Mouse (Mus musculus) intestine, embryonic 14.5 days (tissue): ENCODE results near the gene Abcb9. TPM values are rescaled to one million over a fixed set of nuclear protein-coding genes. Genes with fewer than 3 reads are reported as not detected.

Experiments used
- ATAC-seq: fragments of 200-750 bp; cut with Nextera tagmentation; replicated peaks from 2 replicates; pipeline ENCODE4 v1.8.0; 2017; ENCODE audit warnings: low read depth, moderate number of reproducible peaks, moderate TSS enrichment, moderate library complexity; ENCODE audit not compliant: low FRiP score, low TSS enrichment
- DNase-seq: peaks from one replicate; pipeline ENCODE4 v3.0.0-alpha.2; 2018; ENCODE audit warnings: low spot score
- H3K27ac ChIP-seq: fragments of 300-500 bp; sonication (generic); 2 replicates; pipeline ENCODE4 v1.5.1; 2014; ENCODE audit warnings: low read depth, mild to moderate bottlenecking, control low read depth
- H3K27me3 ChIP-seq: fragments of 300-500 bp; sonication (generic); replicated peaks from 2 replicates; pipeline ENCODE4 v1.6.1; 2014; ENCODE audit warnings: low read length, control low read depth; ENCODE audit not compliant: control insufficient read depth, insufficient read depth
- H3K36me3 ChIP-seq: fragments of 300-500 bp; sonication (generic); 2 replicates; pipeline ENCODE4 v1.6.1; 2014; ENCODE audit warnings: low read length, control low read depth; ENCODE audit not compliant: control insufficient read depth, insufficient read depth
- H3K4me1 ChIP-seq: fragments of 300-500 bp; sonication (generic); replicated peaks from 2 replicates; pipeline ENCODE4 v1.6.1; 2014; ENCODE audit warnings: low read length, control low read depth, mixed read lengths; ENCODE audit not compliant: control insufficient read depth, insufficient read depth
- H3K4me2 ChIP-seq: fragments of 300-500 bp; sonication (generic); 2 replicates; pipeline ENCODE4 v1.6.1; 2014; ENCODE audit warnings: low read length
- H3K4me3 ChIP-seq: fragments of 300-500 bp; sonication (generic); 2 replicates; pipeline ENCODE4 v1.5.1; 2014; ENCODE audit warnings: low read depth, low read length, control low read depth, mixed read lengths
- H3K9ac ChIP-seq: fragments of 300-500 bp; sonication (generic); 2 replicates; pipeline ENCODE4 v1.6.1; 2014; ENCODE audit warnings: mild to moderate bottlenecking, low read length
- H3K9me3 ChIP-seq: fragments of 300-500 bp; sonication (generic); 2 replicates; pipeline ENCODE4 v1.6.1; 2016; ENCODE audit warnings: low read length, control low read depth; ENCODE audit not compliant: control insufficient read depth
- WGBS: fragments of 180-500 bp; shearing (Covaris S2); extraction: QIAGEN DNeasy Blood & Tissue Kit; methylation state at CpG from one replicate; pipeline ENCODE4 v1.1.7; 2014; 5-methylcytosine and 5-hydroxymethylcytosine counted together
- polyA plus RNA-seq: library from polyadenylated mRNA; unstranded; fragments of >200 nt; fragmentation: Nextera tagmentation; extraction: Ambion mirVana; gene quantifications from 2 replicates; pipeline ENCODE4 v1.2.1, GENCODE M21; 2014

Abcb9 gene
- polyA plus RNA-seq, 1 experiment from 2014 or later = 1.8 TPM

GRCm38 (mm10) chr5:124032001-124032508, 63.5 kb downstream of the Abcb9 start, which contains the start of gene Vps37b:
Gene Vps37b, minus strand, starts transcription at chr5:124032270.
- peak within 1 kb of the TSS; percentile 87 for H3K4me3 ChIP-seq
- H3K9ac ChIP-seq = peak within 1 kb of the TSS; percentile 95
- no peaks in the 10 kb centered on the region for H3K36me3 ChIP-seq
- H3K4me1 ChIP-seq = peaks cover 24% of the 10 kb centered on the region
- DNase-seq = peak; percentile 98
- H3K4me2 ChIP-seq = peak within 1 kb of the TSS; percentile 90
- under 1% methylated on average over 52 of the region's 52 CpGs for WGBS
- no peaks in the 10 kb centered on the region for H3K9me3 ChIP-seq
- peak; percentile 88 for ATAC-seq
- H3K27me3 ChIP-seq = no peaks in the 10 kb centered on the region
- H3K27ac ChIP-seq = peak within 1 kb of the TSS; percentile 85

GRCm38 (mm10) chr5:124031068-124031955, 64.3 kb downstream of the Abcb9 start:
- WGBS = 1% methylated on average over 25 of the region's 26 CpGs
- H3K4me1 ChIP-seq = peaks cover 29% of the 10 kb centered on the region

GRCm38 (mm10) chr5:124030386-124031067, 65.1 kb downstream of the Abcb9 start:
- WGBS = 50% methylated on average over 12 of the region's 12 CpGs
- H3K36me3 ChIP-seq = no peaks in the 10 kb centered on the region
- H3K4me3 ChIP-seq = peak overlapping the region; percentile 87
- no peaks in the 10 kb centered on the region for H3K9me3 ChIP-seq
- peak overlapping the region; percentile 95 for H3K9ac ChIP-seq
- ATAC-seq (no peak), DNase-seq (no peak)
- H3K27me3 ChIP-seq = no peaks in the 10 kb centered on the region
- H3K4me1 ChIP-seq = peaks cover 30% of the 10 kb centered on the region
- 0 out of 2 replicates have a peak overlapping the region, but pooled peaks have one; percentile 85 for H3K27ac ChIP-seq
- H3K4me2 ChIP-seq = peak overlapping the region; percentile 90

More at GRCm38 (mm10) chr5:124031068-124031955, 64.3 kb downstream of the Abcb9 start:
- Histone ChIP-seq H3K9ac (peak overlapping the region; percentile 95), H3K27ac (peak overlapping the region; percentile 85), H3K36me3 (no peaks in the 10 kb centered on the region), H3K4me3 (peak overlapping the region; percentile 87), H3K4me2 (peak overlapping the region; percentile 90), H3K9me3 (no peaks in the 10 kb centered on the region), H3K27me3 (no peaks in the 10 kb centered on the region)
- ATAC-seq (no peak), DNase-seq (peak; percentile 69)

GRCm38 (mm10) chr5:124029220-124030035, 66.2 kb downstream of the Abcb9 start:
- DNase-seq = no peak
- Histone ChIP-seq H3K27me3 (no peaks in the 10 kb centered on the region), H3K9me3 (no peaks in the 10 kb centered on the region), H3K4me2 (0 out of 2 replicates have a peak overlapping the region, but pooled peaks have one; percentile 90), H3K4me3 (no peak overlapping the region), H3K27ac (no peak overlapping the region), H3K36me3 (no peaks in the 10 kb centered on the region), H3K9ac (no peak overlapping the region), H3K4me1 (peaks cover 30% of the 10 kb centered on the region)
- ATAC-seq = no peak
- 79% methylated on average over 19 of the region's 19 CpGs for WGBS

GRCm38 (mm10) chr5:124028680-124029079, 66.9 kb downstream of the Abcb9 start:
- H3K4me3 ChIP-seq = no peak overlapping the region
- H3K9me3 ChIP-seq = no peaks in the 10 kb centered on the region
- DNase-seq = no peak
- H3K4me1 ChIP-seq = peaks cover 30% of the 10 kb centered on the region
- no peak overlapping the region for H3K27ac ChIP-seq
- no peaks in the 10 kb centered on the region for H3K27me3 ChIP-seq
- H3K4me2 ChIP-seq = no peak overlapping the region
- ATAC-seq = no peak
- no peak overlapping the region for H3K9ac ChIP-seq
- no peaks in the 10 kb centered on the region for H3K36me3 ChIP-seq
- 73% methylated on average over 7 of the region's 7 CpGs for WGBS

- 69% methylated on average over 19 of the region's 19 CpGs for WGBS
- H3K27ac ChIP-seq = no peak overlapping the region
- H3K4me1 ChIP-seq = peaks cover 30% of the 10 kb centered on the region
- H3K4me2 ChIP-seq = no peak overlapping the region
- H3K9ac ChIP-seq = no peak overlapping the region
- no peaks in the 10 kb centered on the region for H3K36me3 ChIP-seq
- H3K27me3 ChIP-seq = no peaks in the 10 kb centered on the region
- H3K9me3 ChIP-seq = no peaks in the 10 kb centered on the region
- H3K4me3 ChIP-seq = no peak overlapping the region; the same call in 1 of the 2 replicates
- no peak for ATAC-seq
- no peak for DNase-seq
Observed at GRCm38 (mm10) chr5:124027702-124028470, 67.7 kb downstream of the Abcb9 start.

GRCm38 (mm10) chr5:124026568-124026967, 69.0 kb downstream of the Abcb9 start:
- ATAC-seq = no peak
- no peak overlapping the region for H3K9ac ChIP-seq
- H3K36me3 ChIP-seq = 0 out of 2 replicates have a peak, but pooled peaks cover 4% of the 10 kb centered on the region
- H3K27me3 ChIP-seq = no peaks in the 10 kb centered on the region
- no peak overlapping the region for H3K27ac ChIP-seq
- H3K4me1 ChIP-seq = peaks cover 30% of the 10 kb centered on the region
- no peak for DNase-seq
- no peak overlapping the region for H3K4me3 ChIP-seq
- H3K4me2 ChIP-seq = no peak overlapping the region
- H3K9me3 ChIP-seq = no peaks in the 10 kb centered on the region
- 91% methylated on average over 5 of the region's 5 CpGs for WGBS
